Mouse (Mus musculus) CH12.LX (cell line): ENCODE results near the gene Plgrkt.

ENCODE experiments used
- CTCF ChIP-seq, 2 experiments: IDR thresholded peaks in 1 of 2; conservative IDR thresholded peaks in 1 of 2; 2 replicates each; pipeline ENCODE4 v1.5.1; 2011 to 2012; ENCODE audit warnings: low read depth in 2 of 2, low read length in 2 of 2, improper control_type of control experiment in 1 of 2, inconsistent platforms in 1 of 2, mild to moderate bottlenecking in 1 of 2, moderate library complexity in 1 of 2
- E2F4 ChIP-seq: IDR thresholded peaks from 2 replicates; pipeline ENCODE4 v1.6.1; 2011; ENCODE audit warnings: low read depth, low read length, improper control_type of control experiment; ENCODE audit not compliant: insufficient replicate concordance
- EP300 ChIP-seq: IDR thresholded peaks from 2 replicates; pipeline ENCODE4 v1.6.1; 2011; ENCODE audit warnings: low read length, improper control_type of control experiment
- MXI1 ChIP-seq: IDR thresholded peaks from 2 replicates; pipeline ENCODE4 v1.6.1; 2011; ENCODE audit warnings: mild to moderate bottlenecking, low read depth, low read length, improper control_type of control experiment
- POLR2A ChIP-seq: IDR thresholded peaks from 2 replicates; pipeline ENCODE4 v1.6.1; 2011; ENCODE audit warnings: low read depth, mild to moderate bottlenecking, improper control_type of control experiment, low read length
- UBTF ChIP-seq: IDR thresholded peaks from 2 replicates; pipeline ENCODE4 v1.6.1; 2012; ENCODE audit warnings: low read depth, mild to moderate bottlenecking, inconsistent platforms, low read length, improper control_type of control experiment, moderate library complexity
- USF2 ChIP-seq: conservative IDR thresholded peaks from 2 replicates; pipeline ENCODE4 v1.6.1; 2011; ENCODE audit warnings: low read depth, low read length, improper control_type of control experiment
- ZC3H11A ChIP-seq: IDR thresholded peaks from 2 replicates; pipeline ENCODE4 v1.6.1; 2012; ENCODE audit warnings: low read depth, mild to moderate bottlenecking, inconsistent platforms, low read length, improper control_type of control experiment
- ZMIZ1 ChIP-seq: IDR thresholded peaks from 2 replicates; pipeline ENCODE4 v1.6.1; 2012; ENCODE audit warnings: low read depth, mild to moderate bottlenecking, inconsistent platforms, low read length, improper control_type of control experiment

- no peak for TF ChIP-seq POLR2A
- TF ChIP-seq CTCF (conservative IDR thresholded peaks at IDR 0.05 in 1 of 2, IDR thresholded peaks at IDR 0.05 in 1 of 2; ENCODE audit: low read depth in 2 of 2, low read length in 2 of 2): no peak
- TF ChIP-seq USF2: no peak
- no peak for TF ChIP-seq MXI1
- TF ChIP-seq EP300: no peak
- TF ChIP-seq ZC3H11A: no peak
- no peak for TF ChIP-seq UBTF
- no peak for TF ChIP-seq ZMIZ1
- TF ChIP-seq E2F4: no peak
These were observed 3.6 kb downstream of the Plgrkt start for GRCm38 (mm10) chr19:29363557-29363956.
